Mouse (Mus musculus): ENCODE data around the gene E430018J23Rik.

Gene E430018J23Rik

DNA sequence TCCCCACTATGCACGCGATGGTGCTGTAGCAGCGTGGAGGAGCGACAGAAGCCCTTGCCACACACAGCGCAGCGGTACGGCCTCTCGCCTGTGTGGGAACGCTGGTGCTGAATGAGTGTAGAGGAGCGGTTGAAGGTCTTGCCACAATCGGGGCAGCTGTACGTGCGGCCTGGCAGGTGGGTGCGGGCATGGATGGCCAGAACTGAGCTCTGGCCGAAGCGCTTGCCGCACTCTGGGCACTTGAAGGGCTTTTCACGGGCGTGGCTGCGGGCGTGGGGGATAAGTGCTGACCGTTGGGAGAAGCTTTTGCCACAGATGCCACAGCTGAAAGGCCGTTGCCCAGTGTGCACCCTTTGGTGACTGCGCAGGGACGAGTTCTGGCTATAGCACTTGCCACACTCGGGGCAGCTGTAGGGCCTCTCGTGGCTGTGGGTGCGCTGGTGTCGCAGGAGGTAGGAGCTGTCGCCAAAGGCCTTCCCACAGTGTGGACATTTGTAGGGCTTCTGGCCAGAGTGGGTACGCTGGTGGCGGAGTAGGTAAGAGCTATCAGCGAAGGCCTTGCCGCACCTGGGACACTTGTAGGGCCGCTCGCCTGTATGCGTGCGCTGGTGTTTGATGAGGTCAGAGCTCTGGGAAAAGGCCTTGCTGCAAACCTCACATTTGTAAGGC, 49.9 kb downstream of the E430018J23Rik start:
- in situ Hi-C loops (cut with MboI, MseI) = loop anchor here (5.0 kb wide), 1 partner anchor 81 kb away; the partner anchor contains the start of gene Dctpp1 (in 2 of the 2)

- in situ Hi-C loops (cut with MboI, MseI) = loop anchor here (5.0 kb wide), 1 partner anchor 81 kb away; the partner anchor contains the start of gene Dctpp1 (in 2 of the 2)
These were observed 50.5 kb downstream of the E430018J23Rik start for GRCm38 (mm10) chr7:127342888-127343287.

GRCm38 (mm10) chr7:127342332-127342731, 51.1 kb downstream of the E430018J23Rik start:
- in situ Hi-C loops (cut with MboI, MseI) = loop anchor here (5.0 kb wide), 1 partner anchor 80 kb away; the partner anchor contains the start of gene Dctpp1 (in 2 of the 2)

DNA sequence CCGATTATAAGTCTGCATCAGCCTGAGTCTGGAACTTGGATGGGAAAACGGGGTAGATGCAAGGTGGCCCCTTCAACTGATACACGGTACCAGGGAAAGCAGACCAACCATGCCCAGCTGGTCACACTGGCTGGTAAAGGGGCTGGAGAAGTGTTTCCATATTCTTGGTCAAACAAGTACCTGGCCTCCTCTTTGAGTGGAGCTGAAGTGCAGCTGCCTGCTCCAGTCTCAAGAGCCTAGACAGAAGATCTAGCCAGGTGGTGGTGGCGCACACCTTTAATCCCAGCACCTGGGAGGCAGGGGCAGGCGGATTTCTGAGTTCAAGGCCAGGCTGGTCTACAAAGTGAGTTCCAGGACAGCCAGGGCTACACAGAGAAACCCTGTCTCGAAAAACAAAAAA, 51.6 kb downstream of the E430018J23Rik start:
- in situ Hi-C loops (cut with MboI, MseI) = loop anchor here (5.0 kb wide), 1 partner anchor 80 kb away; the partner anchor contains the start of gene Dctpp1 (in 2 of the 2)

DNA sequence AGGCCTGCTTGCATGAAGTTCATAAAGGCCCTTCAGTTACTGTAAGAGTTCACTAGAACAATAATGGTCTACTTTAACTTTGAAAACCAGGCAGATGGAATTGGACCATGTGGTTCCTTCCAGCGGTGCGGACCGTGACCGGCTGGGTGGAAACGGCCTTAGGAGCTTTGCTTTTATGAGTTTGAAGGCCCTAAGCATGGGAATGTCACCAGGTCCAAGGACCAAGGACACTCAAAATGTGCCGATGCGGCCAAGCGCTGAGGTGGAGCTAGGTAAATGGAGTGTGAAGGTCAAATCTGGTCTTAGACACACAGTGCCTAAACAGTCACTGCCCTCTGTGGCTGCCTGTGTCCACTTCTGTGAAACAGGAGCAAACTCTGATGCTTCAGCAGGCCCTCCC, 52.1 kb downstream of the E430018J23Rik start:
- in situ Hi-C loops (cut with MboI, MseI) = loop anchor here (5.0 kb wide), 1 partner anchor 79 kb away; the partner anchor contains the start of gene Dctpp1 (in 2 of the 2)

All from T-helper 17 cell (primary cell).